Mouse (Mus musculus) stomach, postnatal 0 days (tissue): ENCODE results near the gene Trmt10c. TPM values are rescaled to one million over a fixed set of nuclear protein-coding genes. Genes with fewer than 3 reads are reported as not detected.
"Not testable (repeated sequence)": the region's sequence is repeated elsewhere in the genome, so short reads cannot be mapped to it uniquely, and the experiment has no call there.

ENCODE experiments used
- ATAC-seq: fragments of 200-750 bp; cut with Nextera tagmentation; 2 replicates; pipeline ENCODE4 v1.8.0; 2017; ENCODE audit not compliant: low FRiP score, low TSS enrichment
- DNase-seq: peaks from one replicate; pipeline ENCODE4 v3.0.0-alpha.2; 2016; ENCODE audit warnings: low spot score
- H3K27ac ChIP-seq: fragments of 300-500 bp; sonication (generic); replicated peaks from 2 replicates; pipeline ENCODE4 v1.5.1; 2014; ENCODE audit warnings: mild to moderate bottlenecking, control low read depth
- H3K27me3 ChIP-seq: fragments of 300-500 bp; sonication (generic); 2 replicates; pipeline ENCODE4 v1.6.1; 2014; ENCODE audit warnings: low read length; ENCODE audit not compliant: control insufficient read depth, insufficient read depth
- H3K36me3 ChIP-seq: fragments of 300-500 bp; sonication (generic); 2 replicates; pipeline ENCODE4 v1.6.1; 2014; ENCODE audit warnings: low read length, mixed read lengths; ENCODE audit not compliant: control insufficient read depth, insufficient read depth
- H3K4me1 ChIP-seq: fragments of 300-500 bp; sonication (generic); replicated peaks from 2 replicates; pipeline ENCODE4 v1.6.1; 2014; ENCODE audit warnings: antibody characterized with exemption; ENCODE audit not compliant: control insufficient read depth, insufficient read depth
- H3K4me2 ChIP-seq: fragments of 300-500 bp; sonication (generic); replicated peaks from 2 replicates; pipeline ENCODE4 v1.6.1; 2014; ENCODE audit warnings: low read depth, mild to moderate bottlenecking, control low read depth, moderate library complexity
- H3K4me3 ChIP-seq: fragments of 300-500 bp; sonication (generic); 2 replicates; pipeline ENCODE4 v1.5.1; 2014; ENCODE audit warnings: low read depth, low read length, control low read depth
- H3K9ac ChIP-seq: fragments of 300-500 bp; sonication (generic); 2 replicates; pipeline ENCODE4 v1.6.1; 2014; ENCODE audit warnings: mild to moderate bottlenecking, low read length, control low read depth, mixed read lengths
- H3K9me3 ChIP-seq: fragments of 300-500 bp; sonication (generic); 2 replicates; pipeline ENCODE4 v1.6.1; 2016; ENCODE audit warnings: low read length; ENCODE audit not compliant: control insufficient read depth
- CTCF ChIP-seq: IDR thresholded peaks from 2 replicates; pipeline ENCODE4 v1.5.1; 2016; ENCODE audit warnings: antibody characterized with exemption, low read depth, mild to moderate bottlenecking, moderate library complexity
- EP300 ChIP-seq: optimal IDR thresholded peaks from 2 replicates; pipeline ENCODE3; 2016; ENCODE audit warnings: antibody characterized with exemption
- WGBS: fragments of 180-500 bp; shearing (Covaris S2); extraction: QIAGEN DNeasy Blood & Tissue Kit; methylation state at CpG from one replicate; pipeline ENCODE4 v1.1.7; 2014; 5-methylcytosine and 5-hydroxymethylcytosine counted together
- polyA plus RNA-seq: library from polyadenylated mRNA; unstranded; fragments of >200 nt; fragmentation: Nextera tagmentation; extraction: Ambion mirVana; gene quantifications from 2 replicates; pipeline ENCODE4 v1.2.1, GENCODE M21; 2015

Trmt10c gene
- polyA plus RNA-seq, 1 experiment from 2014 or later = 17.6 TPM

DNA sequence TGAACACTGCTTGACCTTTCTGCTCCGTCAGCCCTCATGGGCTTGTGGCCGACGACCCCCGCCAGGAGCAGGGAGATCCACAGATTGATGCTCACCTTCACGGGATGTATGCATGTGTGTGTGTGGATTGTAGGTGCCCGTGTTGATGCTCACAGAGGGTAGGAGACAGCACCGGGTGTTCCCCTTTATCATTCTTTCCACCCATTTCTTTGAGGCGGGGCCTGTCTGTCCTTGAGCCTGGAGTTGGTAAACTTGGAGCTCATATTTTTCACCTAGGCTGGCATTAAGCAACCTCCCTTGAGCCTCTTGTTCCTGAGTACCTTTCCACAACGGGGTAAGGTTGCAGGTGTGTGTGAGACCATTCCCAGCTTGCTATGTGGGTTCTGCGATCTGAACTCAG is 20.5 kb upstream of the Trmt10c start:
- 78% methylated on average over 10 of the region's 10 CpGs for WGBS
- Histone ChIP-seq H3K9ac (no peak overlapping the region), H3K27me3 (no peaks in the 10 kb centered on the region), H3K4me3 (no peak overlapping the region), H3K4me2 (no peak overlapping the region), H3K27ac (no peak overlapping the region), H3K9me3 (no peaks in the 10 kb centered on the region), H3K36me3 (no peaks in the 10 kb centered on the region), H3K4me1 (no peaks in the 10 kb centered on the region)
- TF ChIP-seq EP300 (no peak), CTCF (no peak)
- no peak for DNase-seq
- ATAC-seq = no peak

GRCm38 (mm10) chr16:56056944-56057590 is 19.4 kb upstream of the Trmt10c start:
- TF ChIP-seq CTCF = no peak
- TF ChIP-seq EP300 = no peak
- WGBS = 53% methylated on average over 7 of the region's 7 CpGs
- Histone ChIP-seq H3K9ac (no peak overlapping the region), H3K9me3 (no peaks in the 10 kb centered on the region), H3K4me1 (no peaks in the 10 kb centered on the region), H3K4me2 (no peak overlapping the region), H3K4me3 (no peak overlapping the region), H3K36me3 (no peaks in the 10 kb centered on the region), H3K27me3 (no peaks in the 10 kb centered on the region), H3K27ac (no peak overlapping the region)
- ATAC-seq = no peak
- no peak for DNase-seq

- no peak overlapping the region for H3K4me3 ChIP-seq
- no peak overlapping the region for H3K9ac ChIP-seq
- no peak overlapping the region for H3K4me2 ChIP-seq
- DNase-seq (no peak), ATAC-seq (no peak)
- no peaks in the 10 kb centered on the region for H3K4me1 ChIP-seq
- no peak for TF ChIP-seq EP300
- TF ChIP-seq CTCF = no peak
- H3K27me3 ChIP-seq = no peaks in the 10 kb centered on the region
- 77% methylated on average over 3 of the region's 3 CpGs for WGBS
- no peaks in the 10 kb centered on the region for H3K36me3 ChIP-seq
- H3K9me3 ChIP-seq = no peaks in the 10 kb centered on the region
- no peak overlapping the region for H3K27ac ChIP-seq
These were observed 18.3 kb upstream of the Trmt10c start for GRCm38 (mm10) chr16:56055911-56056310.

DNA sequence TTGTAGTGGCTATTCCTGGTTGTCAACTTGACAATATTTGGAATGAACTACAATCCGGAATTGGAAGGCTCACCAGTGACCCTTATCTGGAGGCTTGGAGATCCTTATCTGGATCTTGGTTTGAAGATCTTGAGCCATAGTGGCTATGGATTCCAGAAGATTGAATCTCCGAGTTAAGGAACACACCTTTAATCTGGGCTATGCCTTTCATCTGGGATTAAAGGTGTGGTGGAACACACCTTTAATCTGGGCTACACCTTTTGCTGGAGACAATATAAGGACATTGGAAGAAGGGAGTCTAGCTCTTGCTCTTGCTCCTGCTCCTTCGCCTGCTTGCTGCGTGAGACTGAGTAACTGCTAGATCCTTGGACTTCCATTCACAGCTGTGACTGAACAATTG is 10.4 kb upstream of the Trmt10c start, which contains the start of gene Senp7:
TSS of gene Senp7 (plus strand) at position 301 of the 400 bp plus-strand sequence.
- no CpG with 5 or more reads among the region's 4 CpGs for WGBS

GRCm38 (mm10) chr16:56038090-56038489 is 471 bp upstream of the Trmt10c start:
- H3K4me2 ChIP-seq = peak overlapping the region; percentile 55
- H3K9ac ChIP-seq = peak overlapping the region; percentile 95
- H3K36me3 ChIP-seq = no peaks in the 10 kb centered on the region; the same call in 1 of the 2 replicates
- no peaks in the 10 kb centered on the region for H3K27me3 ChIP-seq
- H3K4me3 ChIP-seq = peak overlapping the region; percentile 95
- H3K9me3 ChIP-seq = no peaks in the 10 kb centered on the region
- no peaks in the 10 kb centered on the region for H3K4me1 ChIP-seq
- DNase-seq = no peak
- ATAC-seq = no peak; the same call in 1 of the 2 replicates
- 25% methylated on average over 8 of the region's 8 CpGs for WGBS
- TF ChIP-seq EP300 (no peak), CTCF (no peak)
- peak overlapping the region; percentile 96 for H3K27ac ChIP-seq

More for the DNA sequence above, 10.4 kb upstream of the Trmt10c start, which contains the start of gene Senp7:
- not testable (repeated sequence) for ATAC-seq, H3K4me2 ChIP-seq, H3K9ac ChIP-seq, DNase-seq, H3K36me3 ChIP-seq, H3K4me1 ChIP-seq, H3K27ac ChIP-seq, H3K27me3 ChIP-seq, H3K4me3 ChIP-seq, H3K9me3 ChIP-seq

DNA sequence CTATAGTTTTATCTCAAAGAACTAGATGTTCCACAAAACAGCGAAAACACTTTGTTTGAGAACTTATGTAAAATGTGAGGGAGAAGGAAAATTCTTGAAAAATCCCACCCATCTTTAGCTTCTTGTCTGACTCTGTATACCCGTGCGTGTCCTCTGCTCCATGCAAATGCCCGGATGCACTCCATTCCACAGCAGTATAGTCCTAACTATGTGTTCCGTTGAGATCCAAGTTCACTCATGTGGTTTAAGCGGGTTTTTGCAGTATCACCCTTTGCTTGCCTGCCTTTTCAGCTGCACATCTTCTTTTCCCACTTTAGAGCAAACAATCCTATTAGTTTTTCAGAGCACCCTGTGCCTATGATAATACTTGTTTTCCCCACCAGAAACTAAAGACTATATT is 1.1 kb downstream of the Trmt10c start:
- ATAC-seq (no peak), DNase-seq (no peak)
- Histone ChIP-seq H3K36me3 (no peaks in the 10 kb centered on the region; the same call in 1 of the 2 replicates), H3K4me3 (peak overlapping the region; percentile 95), H3K4me2 (peak overlapping the region; percentile 55), H3K9me3 (no peaks in the 10 kb centered on the region), H3K27ac (no peak overlapping the region), H3K4me1 (no peaks in the 10 kb centered on the region), H3K27me3 (no peaks in the 10 kb centered on the region), H3K9ac (peak overlapping the region; percentile 95)
- WGBS = 47% methylated on average over 6 of the region's 6 CpGs
- TF ChIP-seq CTCF = no peak
- TF ChIP-seq EP300 = no peak
